Comparison of ENCODE assay signal across 8 mouse cellular contexts in genomic region chr3:106547171-106547923, GRCm38 (mm10). TPM values are rescaled to one million over a fixed set of nuclear protein-coding genes. Genes with fewer than 3 reads are reported as not detected.
A peak's percentile ranks its signal among the peaks of the same experiment; 100 is the strongest.
DNase-seq lines count a peak whose midpoint lies in the region; ATAC-seq and TF ChIP-seq lines count a peak whose summit lies in the region.

TSS of gene Dram2 (plus strand) at chr3:106547798.
TSS of gene Cept1 (minus strand) at chr3:106547802.

- no peak for TF ChIP-seq RAD21 in CH12.LX (IDR thresholded peaks at IDR 0.05; ENCODE audit: low read depth, low read length)

- in situ Hi-C loops in CH12.LX (cut with MboI; ENCODE audit: low pct_ligation_motif_present, low pct_unique_long_range_greater_than_20kb, low sequenced_read_pairs): no loop called here

- peak; percentile 97 for ATAC-seq in forebrain, embryonic 11.5 days (replicated peaks; ENCODE audit: low FRiP score)
- ATAC-seq in heart, embryonic 16.5 days (replicated peaks; ENCODE audit: extremely low read depth, insufficient read depth, low FRiP score): peak; percentile 96
- peak; percentile 96 for ATAC-seq in liver, embryonic 15.5 days (ENCODE audit: insufficient read depth)
- peak; percentile 98 for ATAC-seq in neural tube, embryonic 12.5 days (ENCODE audit: low FRiP score, low read depth)

- TF ChIP-seq CTCF in CH12.LX (conservative IDR thresholded peaks at IDR 0.05 in 1 of 2, IDR thresholded peaks at IDR 0.05 in 1 of 2; ENCODE audit: low read depth in 2 of 2, low read length in 2 of 2): no peak

- H3K27me3 ChIP-seq in CH12.LX (replicated peaks): no peaks in the 10 kb centered on the region
- H3K27me3 ChIP-seq in forebrain, embryonic 11.5 days (ENCODE audit: control insufficient read depth, insufficient read depth, low read length): no peaks in the 10 kb centered on the region
- no peaks in the 10 kb centered on the region for H3K27me3 ChIP-seq in heart, embryonic 16.5 days (ENCODE audit: control insufficient read depth, insufficient read depth, low read length)
- H3K27me3 ChIP-seq in liver, embryonic 15.5 days: no peaks in the 10 kb centered on the region
- no peaks in the 10 kb centered on the region for H3K27me3 ChIP-seq in neural tube, embryonic 12.5 days (replicated peaks)

- WGBS in forebrain, embryonic 11.5 days: under 1% methylated on average over 62 of the region's 63 CpGs
- WGBS in heart, embryonic 16.5 days: 0% methylated on average over 62 of the region's 63 CpGs
- WGBS in liver, embryonic 15.5 days (ENCODE audit: insufficient replicate concordance): under 1% methylated on average over 63 of the region's 63 CpGs
- WGBS in neural tube, embryonic 12.5 days: under 1% methylated on average over 63 of the region's 63 CpGs

- peak within 1 kb of the TSS; percentile 88 for H3K9ac ChIP-seq in CH12.LX (ENCODE audit: insufficient read depth, low read depth)
- peak within 1 kb of the TSS; percentile 92 for H3K9ac ChIP-seq in forebrain, embryonic 11.5 days (ENCODE audit: low read length)
- H3K9ac ChIP-seq in heart, embryonic 16.5 days (ENCODE audit: low read length): peak within 1 kb of the TSS; percentile 92
- H3K9ac ChIP-seq in liver, embryonic 15.5 days: peak within 1 kb of the TSS; percentile 91
- H3K9ac ChIP-seq in neural tube, embryonic 12.5 days: peak within 1 kb of the TSS; percentile 83

- TF ChIP-seq EP300 in CH12.LX (IDR thresholded peaks at IDR 0.05; ENCODE audit: low read length): no peak

- DNase-seq in CH12.LX (ENCODE audit: extremely low read depth): peak; percentile 95
- peak; percentile 90 for DNase-seq in c-Kit-positive CD71-positive TER-119-negative erythroid progenitor cells, embryonic 14.5 days (ENCODE audit: low read depth)
- DNase-seq in forebrain, embryonic 11.5 days (ENCODE audit: low spot score): peak; percentile 93
- DNase-seq in kidney, postnatal 36 days: peak; percentile 96 to 97
- peak; percentile 96 for DNase-seq in telencephalon, adult 2 months (ENCODE audit: low read depth, low spot score)

- dilution Hi-C loops in CH12.LX (cut with MboI; ENCODE audit: extremely low pct_ligation_motif_present, extremely low pct_unique_long_range_greater_than_20kb, low sequenced_read_pairs): no loop called here

- peaks cover 41% of the 10 kb centered on the region for H3K79me2 ChIP-seq in CH12.LX (replicated peaks; ENCODE audit: control insufficient read depth, extremely low read depth, insufficient read depth, poor library complexity, severe bottlenecking)

- no peaks in the 10 kb centered on the region for H3K9me3 ChIP-seq in CH12.LX (replicated peaks; ENCODE audit: low read length)
- H3K9me3 ChIP-seq in forebrain, embryonic 11.5 days (ENCODE audit: control insufficient read depth, low read length): no peaks in the 10 kb centered on the region
- H3K9me3 ChIP-seq in heart, embryonic 16.5 days (replicated peaks; ENCODE audit: control insufficient read depth, low read length): no peaks in the 10 kb centered on the region
- H3K9me3 ChIP-seq in liver, embryonic 15.5 days (replicated peaks): no peaks in the 10 kb centered on the region
- H3K9me3 ChIP-seq in neural tube, embryonic 12.5 days: no peaks in the 10 kb centered on the region

- peak within 1 kb of the TSS; percentile 89 for H3K4me2 ChIP-seq in CH12.LX (ENCODE audit: insufficient read depth, low read depth, poor library complexity, severe bottlenecking)
- peak within 1 kb of the TSS; percentile 72 for H3K4me2 ChIP-seq in forebrain, embryonic 11.5 days (ENCODE audit: low read depth, low read length, severe bottlenecking)
- H3K4me2 ChIP-seq in heart, embryonic 16.5 days (ENCODE audit: low read depth, low read length): peak within 1 kb of the TSS; percentile 72
- peak within 1 kb of the TSS; percentile 82 for H3K4me2 ChIP-seq in liver, embryonic 15.5 days
- peak within 1 kb of the TSS; percentile 70 for H3K4me2 ChIP-seq in neural tube, embryonic 12.5 days (replicated peaks)

- H3K27ac ChIP-seq in CH12.LX (ENCODE audit: insufficient read depth, low read depth): peak within 1 kb of the TSS; percentile 83
- peak within 1 kb of the TSS; percentile 90 for H3K27ac ChIP-seq in forebrain, embryonic 11.5 days (ENCODE audit: low read depth, low read length)
- peak within 1 kb of the TSS; percentile 95 for H3K27ac ChIP-seq in heart, embryonic 16.5 days (ENCODE audit: low read length)
- peak within 1 kb of the TSS; percentile 92 for H3K27ac ChIP-seq in liver, embryonic 15.5 days (replicated peaks)
- H3K27ac ChIP-seq in neural tube, embryonic 12.5 days: peak within 1 kb of the TSS; percentile 86

- peaks cover 0 to 11% of the 10 kb centered on the region in 2 experiments for H3K36me3 ChIP-seq in CH12.LX (replicated peaks in 1 of 2; ENCODE audit: control insufficient read depth in 1 of 2, insufficient read depth in 1 of 2, low read length in 1 of 2)
- H3K36me3 ChIP-seq in forebrain, embryonic 11.5 days (ENCODE audit: control insufficient read depth, insufficient read depth, low read length): no peaks in the 10 kb centered on the region
- no peaks in the 10 kb centered on the region for H3K36me3 ChIP-seq in heart, embryonic 16.5 days (ENCODE audit: control insufficient read depth, insufficient read depth)
- peaks cover 5% of the 10 kb centered on the region; the same call in 1 of the 2 replicates for H3K36me3 ChIP-seq in liver, embryonic 15.5 days (replicated peaks)
- no peaks in the 10 kb centered on the region for H3K36me3 ChIP-seq in neural tube, embryonic 12.5 days

- H3K4me1 ChIP-seq in CH12.LX (ENCODE audit: control insufficient read depth in 1 of 2, insufficient read depth in 2 of 2): peaks cover 7 to 48% of the 10 kb centered on the region in 2 experiments; a peak in 3 of 4 replicates
- peaks cover 3% of the 10 kb centered on the region; the same call in 1 of the 2 replicates for H3K4me1 ChIP-seq in forebrain, embryonic 11.5 days (replicated peaks; ENCODE audit: control insufficient read depth, insufficient read depth, low read length)
- H3K4me1 ChIP-seq in heart, embryonic 16.5 days (ENCODE audit: control insufficient read depth, insufficient read depth, low read length): peaks cover 10% of the 10 kb centered on the region
- H3K4me1 ChIP-seq in liver, embryonic 15.5 days (replicated peaks): peaks cover 24% of the 10 kb centered on the region
- H3K4me1 ChIP-seq in neural tube, embryonic 12.5 days: peaks cover 8% of the 10 kb centered on the region

- peak within 1 kb of the TSS; percentile 86 to 98 (median 95) for H3K4me3 ChIP-seq in CH12.LX (replicated peaks in 1 of 3; ENCODE audit: low read depth in 2 of 3, low read length in 2 of 3, poor library complexity in 1 of 3)
- H3K4me3 ChIP-seq in forebrain, embryonic 11.5 days (ENCODE audit: low read depth, low read length): peak within 1 kb of the TSS; percentile 77
- H3K4me3 ChIP-seq in heart, embryonic 16.5 days (ENCODE audit: low read length): peak within 1 kb of the TSS; percentile 71
- H3K4me3 ChIP-seq in liver, embryonic 15.5 days (replicated peaks): peak within 1 kb of the TSS; percentile 88
- peak within 1 kb of the TSS; percentile 80 for H3K4me3 ChIP-seq in neural tube, embryonic 12.5 days

- TF ChIP-seq POLR2A in CH12.LX (IDR thresholded peaks at IDR 0.05; ENCODE audit: low read depth, low read length): peak; percentile 85

TF ChIP-seq in CH12.LX, 34 proteins besides CTCF, POLR2A, EP300 and RAD21 (continues in another document):
- TF ChIP-seq ZC3H11A (IDR thresholded peaks at IDR 0.05; ENCODE audit: low read depth, low read length) (no peak), TBP (conservative IDR thresholded peaks at IDR 0.05; ENCODE audit: low read depth, low read length) (0 out of 2 replicates have a peak, but pooled peaks have one; percentile 64), HCFC1 (IDR thresholded peaks at IDR 0.05; ENCODE audit: low read depth, low read length) (peak; percentile 79), MAZ (IDR thresholded peaks at IDR 0.05; ENCODE audit: low read depth, low read length) (peak; percentile 50; the same call in 1 of the 2 replicates), BHLHE40 (IDR thresholded peaks at IDR 0.05; ENCODE audit: low read depth, low read length) (no peak), POLR2AphosphoS2 (IDR thresholded peaks at IDR 0.05; ENCODE audit: low read depth, low read length) (no peak; the same call in 1 of the 2 replicates), CHD2 (IDR thresholded peaks at IDR 0.05; ENCODE audit: low read length) (no peak), ZMIZ1 (IDR thresholded peaks at IDR 0.05; ENCODE audit: low read depth, low read length) (peak; percentile 73), NELFE (IDR thresholded peaks at IDR 0.05; ENCODE audit: low read depth, low read length) (peak; percentile 79), ZNF384 (IDR thresholded peaks at IDR 0.05; ENCODE audit: low read depth, low read length) (no peak), NRF1 (IDR thresholded peaks at IDR 0.05; ENCODE audit: low read depth, low read length) (peak; percentile 70), USF2 (conservative IDR thresholded peaks at IDR 0.05; ENCODE audit: low read depth, low read length) (no peak), RCOR1 (conservative IDR thresholded peaks at IDR 0.05; ENCODE audit: low read depth, low read length) (no peak), PAX5 (IDR thresholded peaks at IDR 0.05; ENCODE audit: low read length) (no peak), KAT2A (IDR thresholded peaks at IDR 0.05; ENCODE audit: insufficient replicate concordance, low read length) (peak; percentile 68; the same call in 1 of the 2 replicates), TCF12 (IDR thresholded peaks at IDR 0.05; ENCODE audit: low read depth, low read length) (peak; percentile 85), IRF4 (IDR thresholded peaks at IDR 0.05; ENCODE audit: low read depth, low read length) (peak; percentile 13; the same call in 1 of the 2 replicates)

RNA-seq across cellular contexts. Expression of gene Dram2, which starts in this region (rescaled TPM):
- total RNA-seq in CH12.LX (2012; rRNA removed) (19.3 and 20.3 TPM in 2 replicates), CH12.LX (2014; rRNA removed) (54.9 and 62.4 TPM in 2 replicates)
- polyA plus RNA-seq in CH12.LX (2012; ENCODE audit: insufficient read length, low read depth): 42.8 and 51.2 TPM in 2 replicates
- 38.7 and 38.9 TPM in 2 replicates for polyA plus RNA-seq in forebrain, embryonic 11.5 days (2014; fragmentation: Nextera tagmentation; extraction: Ambion mirVana)
- polyA plus RNA-seq in heart, embryonic 16.5 days (2015; fragmentation: Nextera tagmentation; extraction: Ambion mirVana): 73.8 and 80.1 TPM in 2 replicates
- 32.1 TPM in 2 replicates for polyA plus RNA-seq in liver, embryonic 15.5 days (2015; fragmentation: Nextera tagmentation; extraction: Ambion mirVana)
- 57.3 and 58.9 TPM in 2 replicates for polyA plus RNA-seq in neural tube, embryonic 12.5 days (2016; fragmentation: Nextera tagmentation; extraction: Ambion mirVana)

RNA-seq across cellular contexts. Expression of gene Cept1, which starts in this region (rescaled TPM):
- 31.3 and 32.7 TPM in 2 replicates for total RNA-seq in CH12.LX (2012; rRNA removed)
- 73.8 and 89.6 TPM in 2 replicates for total RNA-seq in CH12.LX (2014; rRNA removed)
- polyA plus RNA-seq in CH12.LX (2012; ENCODE audit: insufficient read length, low read depth): 24.4 and 27.7 TPM in 2 replicates
- polyA plus RNA-seq in forebrain, embryonic 11.5 days (2014; fragmentation: Nextera tagmentation; extraction: Ambion mirVana): 39.9 and 40.6 TPM in 2 replicates
- polyA plus RNA-seq in heart, embryonic 16.5 days (2015; fragmentation: Nextera tagmentation; extraction: Ambion mirVana): 34.8 and 35.1 TPM in 2 replicates
- 29.6 and 31.1 TPM in 2 replicates for polyA plus RNA-seq in liver, embryonic 15.5 days (2015; fragmentation: Nextera tagmentation; extraction: Ambion mirVana)
- polyA plus RNA-seq in neural tube, embryonic 12.5 days (2016; fragmentation: Nextera tagmentation; extraction: Ambion mirVana): 37.8 and 38.3 TPM in 2 replicates

Comparison
In these comparisons a context has a peak if more than half of its experiments do, and no peak if none do; other contexts are left out.
1. Peak in every context shown above with its lines: DNase-seq, ATAC-seq, H3K4me3 ChIP-seq and H3K27ac ChIP-seq.